Mouse (Mus musculus) liver, embryonic 15.5 days (tissue): ENCODE results near the gene Use1. TPM values are rescaled to one million over a fixed set of nuclear protein-coding genes. Genes with fewer than 3 reads are reported as not detected.

Experiments
- ATAC-seq: fragments of 200-750 bp; cut with Nextera tagmentation; 2 replicates; pipeline ENCODE4 v1.8.0; 2017; ENCODE audit warnings: moderate number of reproducible peaks, mild to moderate bottlenecking, moderate library complexity; ENCODE audit not compliant: insufficient read depth
- H3K27ac ChIP-seq: fragments of 300-500 bp; sonication (generic); replicated peaks from 2 replicates; pipeline ENCODE4 v1.5.1; 2015; ENCODE audit warnings: mild to moderate bottlenecking, inconsistent platforms
- H3K27me3 ChIP-seq: fragments of 300-500 bp; sonication (generic); 2 replicates; pipeline ENCODE4 v1.6.1; 2015; ENCODE audit warnings: mild to moderate bottlenecking, inconsistent platforms
- H3K36me3 ChIP-seq: fragments of 300-500 bp; sonication (generic); replicated peaks from 2 replicates; pipeline ENCODE4 v1.6.1; 2015; ENCODE audit warnings: moderate library complexity, mild to moderate bottlenecking, inconsistent platforms
- H3K4me1 ChIP-seq: fragments of 300-500 bp; sonication (generic); replicated peaks from 2 replicates; pipeline ENCODE4 v1.6.1; 2015; ENCODE audit warnings: inconsistent platforms
- H3K4me2 ChIP-seq: fragments of 300-500 bp; sonication (generic); 2 replicates; pipeline ENCODE4 v1.6.1; 2015; ENCODE audit warnings: moderate library complexity, mild to moderate bottlenecking, inconsistent platforms
- H3K4me3 ChIP-seq: fragments of 300-500 bp; sonication (generic); replicated peaks from 2 replicates; pipeline ENCODE4 v1.5.1; 2015; ENCODE audit warnings: mild to moderate bottlenecking, inconsistent platforms
- H3K9ac ChIP-seq: fragments of 300-500 bp; sonication (generic); 2 replicates; pipeline ENCODE4 v1.6.1; 2015; ENCODE audit warnings: moderate library complexity, mild to moderate bottlenecking, inconsistent platforms
- H3K9me3 ChIP-seq: fragments of 300-500 bp; sonication (generic); replicated peaks from 2 replicates; pipeline ENCODE4 v1.6.1; 2016; ENCODE audit warnings: inconsistent platforms
- WGBS: fragments of 180-500 bp; shearing (Covaris S2); methylation state at CpG from one replicate; pipeline ENCODE4 v1.1.7; 2015; ENCODE audit warnings: mixed read lengths; ENCODE audit not compliant: insufficient replicate concordance; 5-methylcytosine and 5-hydroxymethylcytosine counted together
- polyA plus RNA-seq: library from polyadenylated mRNA; unstranded; fragments of >200 nt; fragmentation: Nextera tagmentation; extraction: Ambion mirVana; gene quantifications from 2 replicates; pipeline ENCODE4 v1.2.1, GENCODE M21; 2015

The Use1 gene
- polyA plus RNA-seq, 1 experiment from 2014 or later: 38.7 TPM

- no peak for ATAC-seq
- H3K4me1 ChIP-seq: peaks cover 59% of the 10 kb centered on the region
- peak overlapping the region; percentile 79 for H3K4me2 ChIP-seq
- H3K27ac ChIP-seq: 0 out of 2 replicates have a peak overlapping the region, but pooled peaks have one; percentile 2
- no peaks in the 10 kb centered on the region for H3K9me3 ChIP-seq
- WGBS: 55% methylated on average over 4 of the region's 4 CpGs
- no peak overlapping the region for H3K9ac ChIP-seq
- peaks cover 23% of the 10 kb centered on the region for H3K36me3 ChIP-seq
- H3K4me3 ChIP-seq: peak overlapping the region; percentile 64
- H3K27me3 ChIP-seq: peaks cover 82% of the 10 kb centered on the region
Measured at GRCm38 (mm10) chr8:71379008-71379407, 12.4 kb downstream of the Use1 start.

GRCm38 (mm10) chr8:71379512-71380075, 12.9 kb downstream of the Use1 start:
- WGBS: 48% methylated on average over 3 of the region's 3 CpGs
- Histone ChIP-seq H3K4me3 (peak overlapping the region; percentile 64), H3K4me1 (peaks cover 57% of the 10 kb centered on the region), H3K9ac (0 out of 2 replicates have a peak overlapping the region, but pooled peaks have one; percentile 17), H3K4me2 (peak overlapping the region; percentile 79), H3K9me3 (no peaks in the 10 kb centered on the region), H3K36me3 (peaks cover 17% of the 10 kb centered on the region), H3K27me3 (peaks cover 82% of the 10 kb centered on the region), H3K27ac (peak overlapping the region; percentile 24; the same call in 1 of the 2 replicates)
- no peak for ATAC-seq

- peak overlapping the region; percentile 64 for H3K4me3 ChIP-seq
- peaks cover 82% of the 10 kb centered on the region for H3K27me3 ChIP-seq
- H3K4me1 ChIP-seq: peaks cover 48% of the 10 kb centered on the region
- H3K4me2 ChIP-seq: peak overlapping the region; percentile 79
- H3K36me3 ChIP-seq: 0 out of 2 replicates have a peak, but pooled peaks cover 11% of the 10 kb centered on the region
- ATAC-seq: no peak
- no peaks in the 10 kb centered on the region for H3K9me3 ChIP-seq
- peak overlapping the region; percentile 69; the same call in 1 of the 2 replicates for H3K27ac ChIP-seq
- H3K9ac ChIP-seq: peak overlapping the region; percentile 60
- WGBS: 4% methylated on average over 72 of the region's 72 CpGs
Measured at GRCm38 (mm10) chr8:71380178-71381171, 13.8 kb downstream of the Use1 start.

GRCm38 (mm10) chr8:71381421-71381970, 14.8 kb downstream of the Use1 start, which contains the start of gene Nr2f6:
Gene Nr2f6, minus strand, starts transcription at chr8:71381960.
- Histone ChIP-seq H3K36me3 (0 out of 2 replicates have a peak, but pooled peaks cover 11% of the 10 kb centered on the region), H3K27me3 (peaks cover 73% of the 10 kb centered on the region), H3K4me3 (peak within 1 kb of the TSS; percentile 64), H3K27ac (peak within 1 kb of the TSS; percentile 79), H3K9me3 (no peaks in the 10 kb centered on the region), H3K4me2 (peak within 1 kb of the TSS; percentile 79), H3K9ac (peak within 1 kb of the TSS; percentile 60), H3K4me1 (peaks cover 38% of the 10 kb centered on the region)
- under 1% methylated on average over 89 of the region's 89 CpGs for WGBS
- ATAC-seq: peak; percentile 16

- peak overlapping the region; percentile 79 for H3K27ac ChIP-seq
- H3K27me3 ChIP-seq: peaks cover 66% of the 10 kb centered on the region
- H3K4me1 ChIP-seq: peaks cover 30% of the 10 kb centered on the region
- peak overlapping the region; percentile 79 for H3K4me2 ChIP-seq
- H3K4me3 ChIP-seq: peak overlapping the region; percentile 64
- 0 out of 2 replicates have a peak, but pooled peaks cover 10% of the 10 kb centered on the region for H3K36me3 ChIP-seq
- 4% methylated on average over 76 of the region's 80 CpGs for WGBS
- H3K9ac ChIP-seq: peak overlapping the region; percentile 50; the same call in 1 of the 2 replicates
- no peaks in the 10 kb centered on the region for H3K9me3 ChIP-seq
- ATAC-seq: peak; percentile 68
Measured at GRCm38 (mm10) chr8:71381971-71382961, 15.6 kb downstream of the Use1 start.

- Histone ChIP-seq H3K9me3 (no peaks in the 10 kb centered on the region), H3K4me1 (peaks cover 20% of the 10 kb centered on the region), H3K4me3 (no peak overlapping the region), H3K36me3 (no peaks in the 10 kb centered on the region), H3K27ac (peak overlapping the region; percentile 79), H3K9ac (no peak overlapping the region), H3K27me3 (peaks cover 55% of the 10 kb centered on the region), H3K4me2 (peak overlapping the region; percentile 79; the same call in 1 of the 2 replicates)
- WGBS: 49% methylated on average over 12 of the region's 12 CpGs
- no peak for ATAC-seq
Measured at GRCm38 (mm10) chr8:71383396-71383795, 16.7 kb downstream of the Use1 start.

GRCm38 (mm10) chr8:71383860-71384259, 17.2 kb downstream of the Use1 start:
- peak overlapping the region; percentile 79 for H3K4me2 ChIP-seq
- peaks cover 20% of the 10 kb centered on the region for H3K4me1 ChIP-seq
- peaks cover 50% of the 10 kb centered on the region for H3K27me3 ChIP-seq
- no peaks in the 10 kb centered on the region for H3K36me3 ChIP-seq
- 50% methylated on average over 3 of the region's 3 CpGs for WGBS
- H3K9ac ChIP-seq: no peak overlapping the region
- peak overlapping the region; percentile 79 for H3K27ac ChIP-seq
- no peaks in the 10 kb centered on the region for H3K9me3 ChIP-seq
- no peak for ATAC-seq
- H3K4me3 ChIP-seq: no peak overlapping the region

- peaks cover 20% of the 10 kb centered on the region for H3K4me1 ChIP-seq
- H3K36me3 ChIP-seq: no peaks in the 10 kb centered on the region
- WGBS: 67% methylated on average over 12 of the region's 12 CpGs
- H3K9ac ChIP-seq: no peak overlapping the region
- H3K9me3 ChIP-seq: no peaks in the 10 kb centered on the region
- peaks cover 36% of the 10 kb centered on the region for H3K27me3 ChIP-seq
- no peak overlapping the region for H3K4me2 ChIP-seq
- H3K4me3 ChIP-seq: no peak overlapping the region
- no peak overlapping the region for H3K27ac ChIP-seq
- no peak for ATAC-seq
Measured at GRCm38 (mm10) chr8:71385212-71385835, 18.7 kb downstream of the Use1 start.

GRCm38 (mm10) chr8:71388267-71388666, 21.6 kb downstream of the Use1 start:
- H3K27me3 ChIP-seq: peaks cover 6% of the 10 kb centered on the region
- H3K36me3 ChIP-seq: no peaks in the 10 kb centered on the region
- H3K9me3 ChIP-seq: no peaks in the 10 kb centered on the region
- no peak overlapping the region for H3K4me3 ChIP-seq
- no peak for ATAC-seq
- WGBS: 11% methylated on average over 1 of the region's 1 CpGs
- no peak overlapping the region for H3K9ac ChIP-seq
- no peak overlapping the region for H3K27ac ChIP-seq
- H3K4me1 ChIP-seq: peaks cover 8% of the 10 kb centered on the region
- H3K4me2 ChIP-seq: no peak overlapping the region

- Histone ChIP-seq H3K36me3 (no peaks in the 10 kb centered on the region), H3K4me3 (no peak overlapping the region), H3K4me2 (no peak overlapping the region), H3K27ac (no peak overlapping the region), H3K9ac (no peak overlapping the region), H3K27me3 (no peaks in the 10 kb centered on the region), H3K4me1 (peaks cover 18% of the 10 kb centered on the region), H3K9me3 (no peaks in the 10 kb centered on the region)
- 67% methylated on average over 2 of the region's 2 CpGs for WGBS
- ATAC-seq: no peak
Measured at GRCm38 (mm10) chr8:71391696-71392095, 25.0 kb downstream of the Use1 start.
